ENCODE assay signal across 21 mouse cellular contexts in the genomic region with DNA sequence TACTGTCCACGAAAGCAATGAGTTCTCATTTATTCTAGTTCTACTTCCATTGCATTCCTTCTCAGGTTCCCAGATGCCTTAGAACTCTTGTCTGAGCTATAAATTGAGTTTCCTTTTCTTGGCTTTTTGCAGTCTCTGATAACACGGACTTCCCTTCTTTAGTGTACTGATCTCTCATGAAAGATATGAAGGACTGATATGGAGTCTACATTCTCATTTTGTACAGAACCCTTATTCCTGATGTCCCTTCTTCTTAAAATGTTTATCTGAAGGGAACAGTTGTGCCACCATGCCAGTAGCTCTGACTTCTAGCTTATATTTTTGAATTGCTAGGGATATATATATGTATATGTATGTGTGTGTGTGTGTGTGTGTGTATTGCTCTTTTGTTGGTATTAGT.
"Had no signal": no experiment of that assay in that cellular context is flagged by ENCODE, and none has a peak within 500 bp of the region (broad histone marks: within the 10 kb centered on the region; RNA-seq: fewer than 3 reads in every experiment).

No protein-coding gene starts in this region.

- H3K27ac ChIP-seq: lung, embryonic 15.5 days; macrophage; midbrain, embryonic 10.5 days; midbrain, embryonic 12.5 days; neural tube, embryonic 13.5 days; neural tube, embryonic 15.5 days had no signal

- H3K27me3 ChIP-seq: lung, embryonic 15.5 days; midbrain, embryonic 12.5 days; neural tube, embryonic 13.5 days; neural tube, embryonic 15.5 days had no signal

- ATAC-seq: lung, postnatal 0 days; midbrain, embryonic 16.5 days had no signal

- H3K9me3 ChIP-seq: lung, embryonic 15.5 days; midbrain, embryonic 10.5 days; midbrain, embryonic 12.5 days; neural tube, embryonic 13.5 days; neural tube, embryonic 15.5 days had no signal

- H3K9ac ChIP-seq: lung, embryonic 15.5 days; midbrain, embryonic 12.5 days; neural tube, embryonic 13.5 days; neural tube, embryonic 15.5 days had no signal

- H3K4me1 ChIP-seq: lung, embryonic 15.5 days; midbrain, embryonic 10.5 days; midbrain, embryonic 12.5 days; neural tube, embryonic 13.5 days; neural tube, embryonic 15.5 days had no signal

- H3K4me3 ChIP-seq: lung, embryonic 15.5 days; midbrain, embryonic 10.5 days; midbrain, embryonic 12.5 days; myocyte; neural tube, embryonic 13.5 days; neural tube, embryonic 15.5 days had no signal

- H3K36me3 ChIP-seq: midbrain, embryonic 12.5 days; neural tube, embryonic 13.5 days; neural tube, embryonic 15.5 days had no signal

- DNase-seq: lung, adult 2 months; lung, postnatal 14 days; lung, postnatal 36 days; midbrain, embryonic 14.5 days; retina, postnatal 1 day; right cerebral cortex, adult 18-20 months; right cerebral cortex, postnatal 25 days; right cerebral cortex, postnatal 4 days; spleen, adult 18-20 months; thymus, adult 18-20 months; thymus, postnatal 14 days; thymus, postnatal 36 days had no signal

- H3K4me2 ChIP-seq: lung, embryonic 15.5 days; midbrain, embryonic 12.5 days; neural tube, embryonic 13.5 days; neural tube, embryonic 15.5 days had no signal
